Mouse (Mus musculus): ENCODE results near the gene Rpf2. TPM values are rescaled to one million over a fixed set of nuclear protein-coding genes. Genes with fewer than 3 reads are reported as not detected.
A peak's percentile ranks its signal among the peaks of the same experiment; 100 is the strongest.

The Rpf2 gene
- polyA plus RNA-seq, 1 experiment from 2014 or later, result 81.9 TPM

GRCm38 (mm10) chr10:40275991-40276390, 29.2 kb upstream of the Rpf2 start:
- Histone ChIP-seq H3K9me3 (ENCODE audit: control insufficient read depth, low read length) (no peaks in the 10 kb centered on the region), H3K4me2 (ENCODE audit: low read depth, low read length) (no peak overlapping the region), H3K27ac (ENCODE audit: low read depth, low read length) (no peak overlapping the region), H3K36me3 (ENCODE audit: control insufficient read depth, insufficient read depth, low read length) (no peaks in the 10 kb centered on the region), H3K4me1 (ENCODE audit: control insufficient read depth, insufficient read depth, low read length) (no peaks in the 10 kb centered on the region), H3K4me3 (ENCODE audit: low read depth, low read length) (no peak overlapping the region), H3K27me3 (ENCODE audit: control insufficient read depth, insufficient read depth, low read length) (no peaks in the 10 kb centered on the region), H3K9ac (replicated peaks; ENCODE audit: low read depth, low read length) (no peak overlapping the region)
- WGBS, result 73% methylated on average over 7 of the region's 7 CpGs
- ATAC-seq (ENCODE audit: low read depth), result no peak

- H3K27me3 ChIP-seq (ENCODE audit: control insufficient read depth, insufficient read depth, low read length), result no peaks in the 10 kb centered on the region
- 82% methylated on average over 5 of the region's 5 CpGs for WGBS
- H3K4me2 ChIP-seq (ENCODE audit: low read depth, low read length), result no peak overlapping the region
- ATAC-seq (ENCODE audit: low read depth), result no peak
- no peaks in the 10 kb centered on the region for H3K4me1 ChIP-seq (ENCODE audit: control insufficient read depth, insufficient read depth, low read length)
- no peak overlapping the region for H3K4me3 ChIP-seq (ENCODE audit: low read depth, low read length)
- no peaks in the 10 kb centered on the region for H3K9me3 ChIP-seq (ENCODE audit: control insufficient read depth, low read length)
- H3K9ac ChIP-seq (replicated peaks; ENCODE audit: low read depth, low read length), result no peak overlapping the region
- no peak overlapping the region for H3K27ac ChIP-seq (ENCODE audit: low read depth, low read length)
- H3K36me3 ChIP-seq (ENCODE audit: control insufficient read depth, insufficient read depth, low read length), result no peaks in the 10 kb centered on the region
Measured at GRCm38 (mm10) chr10:40273938-40274337, 27.1 kb upstream of the Rpf2 start.

GRCm38 (mm10) chr10:40271216-40271615, 24.4 kb upstream of the Rpf2 start:
- no peak overlapping the region for H3K27ac ChIP-seq (ENCODE audit: low read depth, low read length)
- no peak overlapping the region for H3K4me2 ChIP-seq (ENCODE audit: low read depth, low read length)
- H3K4me3 ChIP-seq (ENCODE audit: low read depth, low read length), result no peak overlapping the region
- H3K27me3 ChIP-seq (ENCODE audit: control insufficient read depth, insufficient read depth, low read length), result no peaks in the 10 kb centered on the region
- H3K9me3 ChIP-seq (ENCODE audit: control insufficient read depth, low read length), result no peaks in the 10 kb centered on the region
- WGBS, result 85% methylated on average over 3 of the region's 3 CpGs
- H3K9ac ChIP-seq (replicated peaks; ENCODE audit: low read depth, low read length), result no peak overlapping the region
- no peaks in the 10 kb centered on the region for H3K36me3 ChIP-seq (ENCODE audit: control insufficient read depth, insufficient read depth, low read length)
- H3K4me1 ChIP-seq (ENCODE audit: control insufficient read depth, insufficient read depth, low read length), result no peaks in the 10 kb centered on the region
- no peak for ATAC-seq (ENCODE audit: low read depth)

- Histone ChIP-seq H3K4me3 (ENCODE audit: low read depth, low read length) (no peak overlapping the region), H3K27me3 (ENCODE audit: control insufficient read depth, insufficient read depth, low read length) (no peaks in the 10 kb centered on the region), H3K9me3 (ENCODE audit: control insufficient read depth, low read length) (no peaks in the 10 kb centered on the region), H3K36me3 (ENCODE audit: control insufficient read depth, insufficient read depth, low read length) (no peaks in the 10 kb centered on the region), H3K27ac (ENCODE audit: low read depth, low read length) (no peak overlapping the region), H3K4me2 (ENCODE audit: low read depth, low read length) (no peak overlapping the region), H3K9ac (replicated peaks; ENCODE audit: low read depth, low read length) (no peak overlapping the region), H3K4me1 (ENCODE audit: control insufficient read depth, insufficient read depth, low read length) (no peaks in the 10 kb centered on the region)
- WGBS, result 79% methylated on average over 3 of the region's 3 CpGs
- ATAC-seq (ENCODE audit: low read depth), result no peak
Measured at GRCm38 (mm10) chr10:40264920-40265319, 18.1 kb upstream of the Rpf2 start.

- H3K36me3 ChIP-seq (ENCODE audit: control insufficient read depth, insufficient read depth, low read length), result no peaks in the 10 kb centered on the region
- H3K27ac ChIP-seq (ENCODE audit: low read depth, low read length), result no peak overlapping the region
- H3K4me1 ChIP-seq (ENCODE audit: control insufficient read depth, insufficient read depth, low read length), result no peaks in the 10 kb centered on the region
- H3K27me3 ChIP-seq (ENCODE audit: control insufficient read depth, insufficient read depth, low read length), result no peaks in the 10 kb centered on the region
- H3K9me3 ChIP-seq (ENCODE audit: control insufficient read depth, low read length), result no peaks in the 10 kb centered on the region
- no peak overlapping the region for H3K4me2 ChIP-seq (ENCODE audit: low read depth, low read length)
- WGBS, result 84% methylated on average over 4 of the region's 4 CpGs
- ATAC-seq (ENCODE audit: low read depth), result no peak
- H3K4me3 ChIP-seq (ENCODE audit: low read depth, low read length), result no peak overlapping the region
- H3K9ac ChIP-seq (replicated peaks; ENCODE audit: low read depth, low read length), result no peak overlapping the region
Measured at GRCm38 (mm10) chr10:40263691-40264090, 16.9 kb upstream of the Rpf2 start.

GRCm38 (mm10) chr10:40262200-40262599, 15.4 kb upstream of the Rpf2 start:
- Histone ChIP-seq H3K9ac (replicated peaks; ENCODE audit: low read depth, low read length) (no peak overlapping the region), H3K9me3 (ENCODE audit: control insufficient read depth, low read length) (no peaks in the 10 kb centered on the region), H3K4me2 (ENCODE audit: low read depth, low read length) (no peak overlapping the region), H3K27me3 (ENCODE audit: control insufficient read depth, insufficient read depth, low read length) (no peaks in the 10 kb centered on the region), H3K27ac (ENCODE audit: low read depth, low read length) (no peak overlapping the region), H3K4me3 (ENCODE audit: low read depth, low read length) (no peak overlapping the region), H3K4me1 (ENCODE audit: control insufficient read depth, insufficient read depth, low read length) (no peaks in the 10 kb centered on the region), H3K36me3 (ENCODE audit: control insufficient read depth, insufficient read depth, low read length) (no peaks in the 10 kb centered on the region)
- ATAC-seq (ENCODE audit: low read depth), result no peak
- WGBS, result 90% methylated on average over 6 of the region's 6 CpGs

- no peak overlapping the region for H3K9ac ChIP-seq (replicated peaks; ENCODE audit: low read depth, low read length)
- H3K4me2 ChIP-seq (ENCODE audit: low read depth, low read length), result no peak overlapping the region
- H3K9me3 ChIP-seq (ENCODE audit: control insufficient read depth, low read length), result no peaks in the 10 kb centered on the region
- no peak for ATAC-seq (ENCODE audit: low read depth)
- H3K27me3 ChIP-seq (ENCODE audit: control insufficient read depth, insufficient read depth, low read length), result no peaks in the 10 kb centered on the region
- H3K4me3 ChIP-seq (ENCODE audit: low read depth, low read length), result no peak overlapping the region
- H3K27ac ChIP-seq (ENCODE audit: low read depth, low read length), result no peak overlapping the region
- H3K4me1 ChIP-seq (ENCODE audit: control insufficient read depth, insufficient read depth, low read length), result 0 out of 2 replicates have a peak, but pooled peaks cover 4% of the 10 kb centered on the region
- 57% methylated on average over 5 of the region's 5 CpGs for WGBS
- H3K36me3 ChIP-seq (ENCODE audit: control insufficient read depth, insufficient read depth, low read length), result no peaks in the 10 kb centered on the region
Measured at GRCm38 (mm10) chr10:40260305-40260704, 13.5 kb upstream of the Rpf2 start.

- Histone ChIP-seq H3K36me3 (ENCODE audit: control insufficient read depth, insufficient read depth, low read length) (no peaks in the 10 kb centered on the region), H3K27ac (ENCODE audit: low read depth, low read length) (no peak overlapping the region), H3K9me3 (ENCODE audit: control insufficient read depth, low read length) (no peaks in the 10 kb centered on the region), H3K4me1 (ENCODE audit: control insufficient read depth, insufficient read depth, low read length) (0 out of 2 replicates have a peak, but pooled peaks cover 4% of the 10 kb centered on the region), H3K27me3 (ENCODE audit: control insufficient read depth, insufficient read depth, low read length) (no peaks in the 10 kb centered on the region), H3K4me3 (ENCODE audit: low read depth, low read length) (no peak overlapping the region), H3K9ac (replicated peaks; ENCODE audit: low read depth, low read length) (no peak overlapping the region), H3K4me2 (ENCODE audit: low read depth, low read length) (no peak overlapping the region)
- no peak for ATAC-seq (ENCODE audit: low read depth)
- WGBS, result 20% methylated on average over 8 of the region's 8 CpGs
Measured at GRCm38 (mm10) chr10:40259542-40259941, 12.7 kb upstream of the Rpf2 start.

- Histone ChIP-seq H3K4me1 (ENCODE audit: control insufficient read depth, insufficient read depth, low read length) (0 out of 2 replicates have a peak, but pooled peaks cover 4% of the 10 kb centered on the region), H3K27me3 (ENCODE audit: control insufficient read depth, insufficient read depth, low read length) (no peaks in the 10 kb centered on the region), H3K9me3 (ENCODE audit: control insufficient read depth, low read length) (no peaks in the 10 kb centered on the region), H3K4me2 (ENCODE audit: low read depth, low read length) (peak overlapping the region; percentile 82), H3K4me3 (ENCODE audit: low read depth, low read length) (peak overlapping the region; percentile 72; the same call in 1 of the 2 replicates), H3K9ac (replicated peaks; ENCODE audit: low read depth, low read length) (no peak overlapping the region), H3K36me3 (ENCODE audit: control insufficient read depth, insufficient read depth, low read length) (no peaks in the 10 kb centered on the region), H3K27ac (ENCODE audit: low read depth, low read length) (peak overlapping the region; percentile 94; the same call in 1 of the 2 replicates)
- no peak for ATAC-seq (ENCODE audit: low read depth)
- 7% methylated on average over 5 of the region's 5 CpGs for WGBS
Measured at GRCm38 (mm10) chr10:40258976-40259375, 12.1 kb upstream of the Rpf2 start.

Measured in neural tube, embryonic 14.5 days (tissue).